Mouse (Mus musculus) lung, postnatal 0 days (tissue): ENCODE measurements around the gene Ufl1.

Source experiments
- CTCF ChIP-seq: IDR thresholded peaks from 2 replicates; pipeline ENCODE4 v1.5.1; 2016; ENCODE audit warnings: antibody characterized with exemption, mild to moderate bottlenecking
- EP300 ChIP-seq: IDR thresholded peaks from 2 replicates; pipeline ENCODE4 v1.6.1; 2016; ENCODE audit warnings: antibody characterized with exemption, mild to moderate bottlenecking, control low read depth

DNA sequence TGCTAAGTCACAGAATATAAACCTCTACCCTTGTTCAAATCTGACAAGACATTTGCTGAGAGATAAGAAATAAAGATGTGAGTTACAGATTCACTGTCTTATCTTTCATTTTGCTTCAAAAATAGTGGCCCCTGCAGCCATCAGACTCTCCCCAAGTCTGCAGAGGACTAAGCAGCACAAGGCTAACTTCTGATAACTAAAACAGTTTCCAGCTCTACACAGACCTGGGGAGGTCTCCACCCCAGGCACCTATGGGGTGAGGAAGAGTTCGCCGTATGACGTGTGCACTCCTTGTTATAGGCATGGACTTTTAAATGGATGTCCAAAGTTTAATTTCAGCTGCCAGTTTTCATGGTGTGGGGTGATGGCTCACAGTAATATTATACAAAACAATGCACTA is 49.1 kb downstream of the Ufl1 start:
- TF ChIP-seq CTCF (no peak), EP300 (no peak)
